Mouse (Mus musculus) induced T-regulatory cell, adult 2 months (primary cell): ENCODE measurements around the gene Lman2.

ENCODE experiments used
- DNase-seq: peaks from one replicate; pipeline ENCODE4 v3.0.0-alpha.2; 2012; ENCODE audit warnings: low read depth

The Lman2 gene

DNA sequence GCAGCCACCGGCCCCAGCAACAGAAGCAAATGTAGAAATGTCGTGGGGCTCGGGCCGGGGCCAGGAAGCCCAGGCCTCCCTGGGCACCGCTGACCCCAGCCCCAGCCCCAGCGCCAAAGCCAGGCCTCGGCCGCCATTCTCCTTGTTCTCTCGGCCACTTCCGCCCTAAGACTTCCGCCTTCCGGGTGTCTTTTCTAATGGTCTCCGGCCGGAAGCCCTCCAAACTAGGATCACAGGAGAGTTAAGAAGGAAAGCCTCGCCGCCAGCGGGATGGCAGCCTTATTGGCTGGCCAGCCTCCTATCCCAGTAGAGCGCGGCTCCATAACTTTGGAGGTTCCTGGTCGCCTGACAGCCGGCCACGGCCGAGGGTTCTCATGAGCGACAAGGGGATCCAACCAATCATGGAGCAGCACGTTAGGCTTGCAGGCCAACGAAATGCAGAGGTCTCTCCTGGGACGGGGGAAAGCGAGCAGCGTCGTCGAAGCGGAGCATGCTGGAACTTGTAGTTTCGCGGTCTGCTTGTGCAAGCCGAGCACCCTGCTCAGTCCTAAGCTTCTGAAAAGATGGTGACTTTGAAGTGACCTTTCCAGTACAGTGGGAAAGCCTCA is at the start of gene Lman2:
TSS of gene Lman2 (minus strand) at position 331 of the 608 bp plus-strand sequence.
- peak; percentile 97 for DNase-seq

DNA sequence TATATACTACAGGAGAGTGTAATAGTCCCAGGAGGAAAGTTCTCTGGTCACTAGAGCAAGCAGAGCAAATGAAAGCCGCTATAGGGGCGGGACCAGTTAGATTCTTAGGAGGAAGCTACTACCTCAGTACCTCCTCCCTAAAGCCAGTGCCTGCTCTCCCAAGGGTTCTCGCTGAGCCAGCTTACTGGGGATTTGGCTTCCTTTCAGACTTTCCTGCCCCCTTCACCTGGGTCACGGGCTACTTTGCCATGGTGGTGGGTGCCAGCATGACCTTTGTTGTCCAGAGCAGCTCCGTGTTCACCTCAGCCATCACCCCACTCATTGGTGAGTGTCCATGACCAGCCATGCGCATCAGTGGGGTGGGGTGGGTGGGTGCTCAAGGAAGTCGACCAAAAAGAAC is 49.2 kb upstream of the Lman2 start:
- DNase-seq, result no peak

DNA sequence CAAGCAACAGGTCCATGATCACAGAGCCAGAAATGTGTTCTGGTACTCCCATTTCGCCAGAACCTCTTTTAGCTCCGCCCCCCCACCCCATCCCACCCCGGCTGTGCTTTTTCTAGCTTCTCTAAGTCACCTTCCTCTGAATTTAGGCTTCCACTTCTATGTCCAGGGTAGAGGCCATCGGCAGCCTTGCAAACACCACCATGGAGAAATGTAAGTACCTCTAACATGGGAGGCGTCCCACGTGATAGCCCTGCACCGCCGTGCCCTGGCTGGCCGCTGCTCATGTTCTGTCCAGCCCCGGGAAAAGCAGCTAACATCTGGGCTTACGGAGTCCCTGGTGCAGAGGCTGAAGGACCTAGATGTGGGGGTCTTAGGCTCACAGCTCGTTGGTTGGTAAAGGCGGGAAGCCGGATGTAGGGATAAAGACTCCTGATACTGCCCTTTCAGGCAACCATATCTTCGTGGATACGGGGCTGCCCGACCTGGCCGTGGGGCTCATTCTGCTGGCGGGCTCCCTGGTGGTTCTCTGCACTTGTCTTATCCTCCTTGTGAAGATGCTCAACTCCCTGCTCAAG is 46.0 kb upstream of the Lman2 start:
- DNase-seq, result no peak

- no peak for DNase-seq
These were observed 44.8 kb upstream of the Lman2 start for GRCm38 (mm10) chr13:55407341-55407740.

GRCm38 (mm10) chr13:55405783-55406390 is 43.3 kb upstream of the Lman2 start:
- DNase-seq, result no peak

DNA sequence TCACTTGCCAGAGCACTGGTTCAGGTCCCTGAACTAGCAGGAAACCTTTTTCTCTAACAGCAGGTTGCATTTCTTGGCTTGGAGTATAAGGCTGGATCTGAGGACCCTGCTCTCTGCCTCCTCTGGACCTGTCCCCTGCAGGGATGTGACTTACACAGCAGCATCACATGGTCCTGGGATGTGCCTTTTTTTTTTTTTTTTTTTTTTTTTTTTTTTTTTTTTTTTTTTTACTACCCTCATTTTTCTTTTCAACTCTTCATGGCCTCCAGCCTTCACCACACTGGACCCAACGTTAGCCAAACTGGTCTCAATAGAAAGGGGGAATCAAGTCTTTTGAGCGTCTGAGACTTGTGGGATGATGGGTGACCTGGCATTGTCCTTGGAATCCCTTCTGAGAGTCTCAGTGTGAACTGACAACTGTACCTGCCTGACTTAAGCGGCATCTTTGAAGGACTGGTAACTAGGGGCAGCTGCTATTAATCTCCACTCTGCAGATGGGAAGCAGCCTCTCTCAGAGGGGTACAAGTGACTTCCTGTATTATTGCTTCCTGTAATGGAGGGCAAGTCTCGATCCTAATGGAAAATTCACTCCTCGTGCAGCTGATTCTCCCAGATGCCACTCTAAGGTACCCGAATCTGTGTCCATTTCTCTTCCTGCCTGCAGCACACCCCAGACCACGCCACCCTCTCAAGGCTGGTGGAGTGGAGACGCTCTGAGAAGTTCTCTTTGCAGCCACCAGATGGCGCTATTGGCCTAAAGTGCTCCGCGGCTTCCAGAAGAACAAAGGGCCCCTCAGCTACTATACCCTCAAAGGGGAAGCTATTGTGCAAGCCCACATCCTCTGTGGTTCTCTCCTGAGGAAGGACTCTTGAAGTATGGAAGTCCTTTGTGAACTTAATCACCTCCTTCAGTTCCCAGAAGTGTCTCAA is 42.5 kb upstream of the Lman2 start:
- DNase-seq, result peak; percentile 93

GRCm38 (mm10) chr13:55403935-55404852 is 41.6 kb upstream of the Lman2 start:
- DNase-seq, result peak; percentile 36

DNA sequence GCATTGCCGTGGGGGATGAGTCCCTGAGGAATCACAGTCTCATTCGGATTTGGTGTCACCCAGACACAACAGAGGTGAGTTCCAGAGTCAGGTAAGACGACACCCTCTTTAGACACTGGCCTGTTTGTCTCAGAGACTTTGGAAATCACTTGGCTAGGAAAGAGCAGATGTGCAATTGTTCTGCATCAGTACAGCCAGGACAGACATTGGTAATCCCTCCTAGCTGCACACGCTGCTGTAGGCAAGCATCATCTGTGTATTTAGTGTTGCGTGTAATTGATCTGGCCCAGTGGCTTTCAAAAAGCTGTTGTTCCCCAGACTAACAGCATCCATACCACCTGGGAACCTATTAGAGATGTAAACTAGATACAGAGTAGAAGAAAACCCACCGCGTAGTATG is 40.7 kb upstream of the Lman2 start:
- no peak for DNase-seq

DNA sequence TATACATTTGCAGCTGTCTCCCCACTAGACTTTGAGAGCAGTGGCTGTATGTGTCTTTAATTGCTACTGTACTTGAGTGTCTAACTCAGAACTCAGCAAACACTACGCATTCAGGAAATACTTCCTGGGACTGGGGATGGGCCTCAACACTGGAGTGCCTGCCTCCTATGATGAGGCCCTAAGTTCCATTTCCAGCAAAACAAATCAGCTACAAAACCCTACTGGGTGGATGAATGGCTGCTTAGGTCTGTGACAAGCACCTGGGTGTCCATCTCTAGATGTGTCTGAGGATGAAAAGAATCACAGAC is 37.4 kb upstream of the Lman2 start:
- DNase-seq, result no peak

DNA sequence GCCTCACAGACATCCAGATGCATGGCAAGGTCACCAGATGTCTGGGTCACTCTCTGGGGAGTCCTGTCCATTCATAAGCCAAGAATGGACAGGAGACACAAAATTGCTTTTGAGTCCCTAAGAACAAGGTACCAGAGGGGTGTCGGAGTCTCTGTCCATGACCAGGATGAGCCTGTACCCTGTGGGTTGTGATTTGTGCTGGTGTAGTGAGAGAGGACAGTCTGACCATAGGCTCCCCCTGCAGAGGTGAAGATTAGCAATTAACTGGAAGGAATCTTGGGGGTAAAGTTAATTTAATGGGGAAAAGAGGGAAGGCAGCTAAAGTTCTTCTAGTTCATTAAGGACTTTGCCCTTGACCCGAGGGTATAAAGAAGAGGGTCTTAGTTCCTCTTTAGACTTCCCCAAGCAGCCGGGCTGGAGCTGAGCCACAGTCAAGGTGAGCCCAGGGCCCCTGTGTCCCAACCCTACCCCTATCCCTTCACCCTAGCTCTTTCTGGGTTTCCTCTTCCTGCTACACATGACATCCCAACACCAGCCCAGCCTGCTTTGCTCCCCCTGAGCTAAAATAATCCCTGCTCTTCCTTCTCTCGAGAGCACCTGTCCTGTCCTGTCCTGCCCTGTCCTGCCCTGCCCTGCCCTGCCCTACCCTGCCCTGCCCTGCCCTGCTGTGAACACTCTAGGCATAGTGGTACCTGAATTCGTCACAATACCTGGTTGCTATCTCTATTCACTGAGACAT is 36.9 kb upstream of the Lman2 start:
- DNase-seq, result no peak

DNA sequence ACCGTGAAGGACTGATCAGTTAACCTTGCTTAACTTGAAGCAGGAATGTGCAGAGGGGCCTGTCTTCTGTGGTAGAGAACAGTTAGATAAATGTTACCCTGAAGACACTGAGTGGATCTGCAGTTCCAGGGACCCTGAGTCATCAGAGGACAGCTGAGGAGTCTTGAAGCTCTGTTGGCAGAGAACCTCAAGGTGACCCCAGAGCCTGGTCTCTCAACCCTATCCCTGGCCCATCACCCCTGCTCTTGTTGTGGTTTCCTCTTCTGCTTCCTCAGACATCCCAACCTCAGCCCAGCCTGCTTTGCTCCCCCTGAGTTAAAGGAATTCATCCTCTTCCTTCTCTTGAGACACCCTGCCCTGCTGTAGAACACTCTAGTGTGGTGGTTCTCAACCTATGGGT is 35.5 kb upstream of the Lman2 start, which contains the start of gene Slc34a1:
TSS of gene Slc34a1 (plus strand) at position 100 of the 400 bp plus-strand sequence.
- no peak for DNase-seq

DNA sequence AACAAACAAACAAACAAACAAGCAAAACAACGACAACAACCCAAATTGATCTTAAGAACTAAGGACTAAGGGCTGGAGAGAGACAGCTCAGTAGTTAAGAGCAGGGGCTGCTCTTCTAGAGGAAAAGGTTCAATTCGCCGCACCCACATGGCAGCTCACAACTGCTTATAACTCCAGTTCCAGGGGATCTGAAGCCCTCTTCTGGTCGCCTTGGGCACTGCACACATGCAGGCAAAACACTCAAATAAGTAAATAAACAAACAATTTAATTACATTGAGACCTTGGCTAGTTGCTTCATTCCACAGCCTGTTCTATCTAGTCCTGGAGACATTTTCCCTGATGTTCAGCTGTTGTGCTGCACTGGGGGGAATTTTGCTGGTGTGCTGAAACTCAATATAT is 30.4 kb upstream of the Lman2 start:
- DNase-seq, result peak; percentile 74

GRCm38 (mm10) chr13:55391626-55392029 is 29.0 kb upstream of the Lman2 start:
- DNase-seq, result no peak

DNA sequence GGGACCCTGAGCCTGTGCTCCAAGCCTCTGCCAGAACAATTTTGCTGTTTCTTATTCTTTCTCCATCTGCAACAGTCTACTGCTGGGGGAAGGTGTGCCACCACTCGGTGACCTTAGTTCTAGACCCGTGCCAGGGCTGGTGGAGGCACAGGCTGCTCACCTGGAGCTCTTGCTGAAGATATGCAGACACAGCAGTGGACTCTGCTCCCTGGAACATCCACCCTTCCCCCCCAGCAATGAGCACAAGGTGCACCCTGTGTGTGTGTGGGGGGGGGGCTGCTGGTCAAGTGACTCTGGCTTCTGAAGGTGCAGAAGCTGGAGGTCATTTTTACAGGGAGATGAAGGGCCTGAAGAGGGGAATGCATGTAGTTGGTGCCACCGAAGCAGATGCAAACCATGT is 28.1 kb upstream of the Lman2 start:
- no peak for DNase-seq

DNA sequence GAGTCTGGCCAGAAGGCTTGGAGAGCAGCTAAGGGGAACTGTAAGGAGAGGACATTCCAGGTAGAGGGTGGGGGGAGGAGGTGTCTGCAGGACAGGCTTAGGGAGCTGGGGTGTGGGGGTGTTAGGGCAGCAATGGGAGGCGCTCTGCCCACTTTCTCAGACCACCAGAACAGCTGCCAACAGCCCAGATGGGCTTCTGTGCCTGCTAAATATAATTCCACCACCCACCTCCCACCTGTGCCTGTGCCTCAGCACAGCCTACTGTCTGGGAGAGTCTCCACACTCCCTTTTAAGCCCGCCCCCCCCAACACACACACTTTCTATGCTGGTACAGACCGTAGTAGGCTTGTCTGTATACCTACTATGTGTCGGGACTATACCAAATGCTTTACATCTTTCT is 19.2 kb upstream of the Lman2 start:
- DNase-seq, result no peak

DNA sequence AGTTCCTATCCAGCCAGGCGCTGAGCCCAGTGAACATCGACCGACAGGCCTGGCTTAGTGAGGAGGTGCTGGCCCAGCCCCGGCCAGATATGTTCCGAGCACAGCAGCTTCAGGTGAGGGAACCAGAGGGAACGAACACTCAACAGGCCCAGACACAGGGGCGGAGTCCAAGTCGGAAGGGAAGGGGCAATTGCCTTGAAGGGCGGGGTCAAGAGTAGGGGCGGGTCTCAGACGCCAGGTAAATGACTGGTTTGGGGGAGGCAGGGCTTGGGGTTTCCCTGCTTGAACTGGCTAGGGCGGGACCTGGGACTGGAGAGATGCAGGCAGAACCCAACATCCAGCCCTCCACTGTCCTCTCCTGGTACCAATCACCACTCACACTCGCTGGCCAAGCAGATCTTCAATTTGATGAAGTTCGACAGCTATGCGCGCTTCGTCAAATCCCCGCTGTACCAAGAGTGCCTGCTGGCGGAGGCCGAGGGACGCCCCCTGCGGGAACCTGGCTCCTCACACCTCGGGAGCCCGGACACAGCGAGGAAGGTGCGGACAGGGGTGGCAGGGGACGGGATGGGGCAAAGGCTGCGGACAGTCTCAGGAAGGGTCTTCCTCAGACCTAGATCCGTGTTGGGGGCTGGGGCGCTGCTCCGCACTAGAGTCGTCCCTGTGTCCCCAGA is 16.5 kb upstream of the Lman2 start:
- DNase-seq, result no peak

- DNase-seq, result no peak
These were observed 13.3 kb upstream of the Lman2 start for GRCm38 (mm10) chr13:55375877-55376276.

DNA sequence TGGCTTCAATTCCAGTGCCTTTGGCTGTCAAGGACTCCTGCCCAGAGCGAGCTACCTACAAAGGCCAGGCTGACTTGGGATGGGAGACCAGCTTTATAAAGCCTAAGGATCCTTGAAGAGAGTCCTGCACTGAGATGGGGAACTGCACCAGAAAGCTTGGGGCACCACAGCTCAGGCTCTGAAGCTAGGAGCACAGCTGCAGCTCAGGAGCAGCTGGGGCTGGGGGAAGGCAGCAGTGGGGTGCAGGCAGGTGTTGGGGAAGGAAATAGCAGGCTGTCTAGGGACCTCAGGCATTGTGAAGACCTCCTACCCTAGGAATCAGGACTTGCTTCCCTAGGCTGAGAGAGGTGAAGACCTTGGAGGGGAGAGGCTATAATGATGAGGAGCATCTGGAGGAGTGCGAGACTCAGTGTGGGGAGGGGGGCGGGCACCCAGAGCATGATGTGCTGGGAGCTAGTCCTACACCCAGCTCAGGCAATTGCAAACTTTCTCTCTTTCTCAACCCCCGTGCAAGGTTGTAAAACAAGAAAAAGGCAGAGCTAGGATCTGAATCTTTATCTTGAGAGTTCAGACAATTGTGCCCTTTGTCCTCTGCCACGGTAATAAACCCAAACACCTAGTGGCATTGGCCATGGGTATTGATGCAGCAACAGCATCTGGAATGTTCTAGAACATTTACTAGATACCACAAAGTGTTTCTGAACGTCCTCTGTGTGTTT is 11.8 kb upstream of the Lman2 start:
- DNase-seq, result no peak

- DNase-seq, result no peak
These were observed 9.2 kb upstream of the Lman2 start for GRCm38 (mm10) chr13:55371740-55372139.
